Mouse (Mus musculus): Measurements from ENCODE around the gene Adamtsl4.
"Not testable (repeated sequence)": the region's sequence is repeated elsewhere in the genome, so short reads cannot be mapped to it uniquely, and the experiment has no call there.

The Adamtsl4 gene

GRCm38 (mm10) chr3:95701085-95701484 is 13.4 kb upstream of the Adamtsl4 start:
- in situ Hi-C loops (cut with MboI, MseI) = no loop called here

DNA sequence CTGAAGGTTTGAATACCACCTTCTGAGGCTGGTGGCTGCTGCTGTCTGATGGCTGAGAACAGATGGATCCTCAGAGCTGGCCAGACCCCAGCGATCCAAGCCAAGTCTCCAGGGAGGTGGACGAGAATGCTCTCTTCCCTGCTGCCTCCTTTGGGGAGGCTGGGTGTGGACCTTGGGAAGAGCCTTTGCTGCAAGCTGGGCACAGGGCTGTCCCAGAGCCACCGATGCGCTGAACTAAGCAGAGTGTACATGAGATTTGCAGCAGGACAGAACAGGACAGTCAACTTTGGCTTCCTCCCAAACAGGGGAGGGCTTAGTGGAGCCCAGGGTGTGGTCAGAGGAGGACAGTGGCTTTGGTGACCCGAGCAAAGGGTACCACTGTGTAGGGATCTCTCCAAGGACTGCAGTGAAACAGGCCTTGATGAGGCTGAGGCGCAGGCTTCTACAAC is 12.5 kb upstream of the Adamtsl4 start:
- in situ Hi-C loops (cut with MboI, MseI) = no loop called here

GRCm38 (mm10) chr3:95698286-95698685 is 10.6 kb upstream of the Adamtsl4 start:
- in situ Hi-C loops (cut with MboI, MseI) = no loop called here

GRCm38 (mm10) chr3:95696360-95696759 is 8.6 kb upstream of the Adamtsl4 start:
- in situ Hi-C loops (cut with MboI, MseI) = no loop called here

- in situ Hi-C loops (cut with MboI, MseI) = no loop called here
Measured at GRCm38 (mm10) chr3:95695796-95696195, 8.1 kb upstream of the Adamtsl4 start.

GRCm38 (mm10) chr3:95694808-95695703 is 7.3 kb upstream of the Adamtsl4 start:
- in situ Hi-C loops (cut with MboI, MseI) = no loop called here

GRCm38 (mm10) chr3:95693821-95694807 is 6.4 kb upstream of the Adamtsl4 start:
- in situ Hi-C loops (cut with MboI, MseI) = no loop called here

- in situ Hi-C loops (cut with MboI, MseI) = no loop called here
Measured at GRCm38 (mm10) chr3:95692677-95693076, 5.0 kb upstream of the Adamtsl4 start.

- in situ Hi-C loops (cut with MboI, MseI) = not testable (repeated sequence)
Measured at GRCm38 (mm10) chr3:95690552-95690951, 2.8 kb upstream of the Adamtsl4 start.

GRCm38 (mm10) chr3:95689940-95690339 is 2.2 kb upstream of the Adamtsl4 start:
- in situ Hi-C loops (cut with MboI, MseI) = no loop called here

GRCm38 (mm10) chr3:95689171-95689915 is 1.6 kb upstream of the Adamtsl4 start:
- in situ Hi-C loops (cut with MboI, MseI) = no loop called here

DNA sequence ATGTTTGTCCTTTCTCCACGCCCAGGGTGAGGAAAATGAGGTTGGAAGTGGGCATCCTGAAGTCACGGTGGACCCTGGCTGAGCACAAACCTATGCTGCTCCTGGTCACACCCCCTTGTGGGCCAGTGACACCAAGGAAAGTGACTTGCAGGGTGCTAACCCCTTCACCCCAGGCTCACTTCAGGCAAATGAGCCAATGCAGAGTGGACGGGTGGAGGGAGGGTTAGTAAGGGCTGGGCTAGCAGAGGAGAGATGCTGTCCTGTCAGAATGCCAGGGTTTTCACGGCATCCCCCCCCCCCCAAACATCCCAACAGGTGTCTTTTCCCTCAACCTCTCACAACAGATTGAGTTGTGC is 571 bp downstream of the Adamtsl4 start:
- in situ Hi-C loops (cut with MboI, MseI) = no loop called here

GRCm38 (mm10) chr3:95686492-95687167 is 1.1 kb downstream of the Adamtsl4 start:
- in situ Hi-C loops (cut with MboI, MseI) = no loop called here

- in situ Hi-C loops (cut with MboI, MseI) = no loop called here
Measured at GRCm38 (mm10) chr3:95685701-95686100, 2.0 kb downstream of the Adamtsl4 start.

DNA sequence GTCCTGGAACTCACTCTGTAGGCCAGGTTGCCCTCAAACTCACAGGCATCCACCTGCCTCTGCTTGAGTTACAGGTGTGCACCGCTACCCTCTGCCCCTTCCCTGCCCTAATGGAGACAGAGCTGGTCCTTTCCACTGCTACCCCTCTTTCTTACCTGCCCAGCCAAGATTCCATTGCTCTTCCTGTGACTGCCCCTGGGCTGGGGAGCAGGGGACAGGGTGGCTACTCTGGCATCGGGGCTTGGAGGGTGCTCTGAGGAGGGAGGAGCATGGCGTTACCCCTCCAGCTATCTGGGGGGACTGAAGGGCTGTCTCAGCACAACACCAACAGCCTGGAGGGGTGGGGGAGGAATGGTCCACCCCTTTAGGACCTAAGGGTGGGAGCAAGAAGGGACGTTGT is 2.4 kb downstream of the Adamtsl4 start:
- in situ Hi-C loops (cut with MboI, MseI) = no loop called here

GRCm38 (mm10) chr3:95684846-95685245 is 2.9 kb downstream of the Adamtsl4 start:
- in situ Hi-C loops (cut with MboI, MseI) = no loop called here

GRCm38 (mm10) chr3:95682878-95683277 is 4.8 kb downstream of the Adamtsl4 start:
- in situ Hi-C loops (cut with MboI, MseI) = no loop called here

DNA sequence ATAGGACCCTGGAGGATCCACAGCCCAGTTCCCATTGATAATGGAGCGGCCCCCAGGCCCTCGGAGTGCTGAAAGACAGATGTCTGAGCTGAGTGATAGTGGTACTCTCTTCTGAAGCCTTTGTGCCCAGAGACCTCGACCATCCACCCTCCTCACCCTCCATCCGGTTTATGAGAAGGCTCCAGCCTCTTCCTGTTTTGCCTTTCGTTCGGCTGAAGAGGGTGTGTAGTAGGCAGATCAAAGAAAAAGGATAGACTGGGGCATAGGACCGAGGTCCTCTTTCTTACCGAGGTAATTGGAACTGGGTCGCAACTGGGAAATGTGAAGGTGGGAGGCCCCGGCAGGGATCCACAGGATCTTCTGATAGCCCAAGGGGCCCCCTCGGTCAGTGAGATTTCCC is 6.4 kb downstream of the Adamtsl4 start:
- in situ Hi-C loops (cut with MboI, MseI) = no loop called here

- in situ Hi-C loops (cut with MboI, MseI) = no loop called here
Measured at GRCm38 (mm10) chr3:95680673-95681072, 7.0 kb downstream of the Adamtsl4 start.

DNA sequence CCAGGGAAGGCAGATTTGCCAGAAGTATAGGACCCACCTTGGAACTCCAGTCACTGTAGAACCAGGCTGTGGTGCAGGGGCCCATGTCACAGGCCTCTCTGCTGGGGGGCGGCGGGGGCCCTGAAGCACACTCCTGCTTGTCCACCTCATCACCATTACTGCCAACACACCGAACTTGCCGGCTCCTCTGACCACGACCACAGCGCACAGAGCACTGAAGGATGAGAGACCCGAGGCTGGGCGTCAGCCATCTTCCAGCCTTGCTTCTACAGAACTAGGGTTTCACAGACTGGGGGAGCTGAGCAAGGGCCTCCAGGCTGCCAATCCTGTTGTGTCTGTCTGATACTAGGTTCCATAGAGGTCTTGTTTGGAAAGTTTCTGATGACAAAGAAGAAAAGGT is 8.2 kb downstream of the Adamtsl4 start:
- in situ Hi-C loops (cut with MboI, MseI) = loop anchor here (10.0 kb wide), 1 partner anchor 585 kb away; the partner anchor contains the start of genes Hist2h2bb, Hist2h3b and Hist2h4

Data from T-helper 2 cell (primary cell).